Mouse (Mus musculus) CD8-positive naive resting alpha-beta T cell, adult 2 months (primary cell): Measurements from ENCODE around the gene Ppp2r3c.
"Not testable (repeated sequence)": the region's sequence is repeated elsewhere in the genome, so short reads cannot be mapped to it uniquely, and the experiment has no call there.

Experiments
- DNase-seq, 2 experiments: peaks; one replicate each; pipeline ENCODE4 v3.0.0; 2022; ENCODE audit warnings: low read depth in 2 of 2, low spot score in 2 of 2

The Ppp2r3c gene

GRCm38 (mm10) chr12:55277583-55277982 is 25.2 kb downstream of the Ppp2r3c start:
- not testable (repeated sequence) for DNase-seq

- no peak for DNase-seq
These were observed 30.6 kb downstream of the Ppp2r3c start for GRCm38 (mm10) chr12:55272243-55272642.

GRCm38 (mm10) chr12:55263385-55263784 is 39.4 kb downstream of the Ppp2r3c start:
- not testable (repeated sequence) for DNase-seq

- DNase-seq = not testable (repeated sequence)
These were observed 40.8 kb downstream of the Ppp2r3c start for GRCm38 (mm10) chr12:55261950-55262349.

GRCm38 (mm10) chr12:55242243-55242642 is 60.6 kb downstream of the Ppp2r3c start:
- not testable (repeated sequence) for DNase-seq

- peak in 1 of 2 experiments; percentile 4 for DNase-seq
These were observed 72.3 kb downstream of the Ppp2r3c start for GRCm38 (mm10) chr12:55230520-55230861.

GRCm38 (mm10) chr12:55229626-55230519 is 72.9 kb downstream of the Ppp2r3c start, which contains the start of gene Srp54c:
TSS of gene Srp54c (plus strand) at chr12:55230168.
- not testable (repeated sequence) for DNase-seq
